Mouse (Mus musculus): ENCODE results near the gene Elane.

Elane gene

DNA sequence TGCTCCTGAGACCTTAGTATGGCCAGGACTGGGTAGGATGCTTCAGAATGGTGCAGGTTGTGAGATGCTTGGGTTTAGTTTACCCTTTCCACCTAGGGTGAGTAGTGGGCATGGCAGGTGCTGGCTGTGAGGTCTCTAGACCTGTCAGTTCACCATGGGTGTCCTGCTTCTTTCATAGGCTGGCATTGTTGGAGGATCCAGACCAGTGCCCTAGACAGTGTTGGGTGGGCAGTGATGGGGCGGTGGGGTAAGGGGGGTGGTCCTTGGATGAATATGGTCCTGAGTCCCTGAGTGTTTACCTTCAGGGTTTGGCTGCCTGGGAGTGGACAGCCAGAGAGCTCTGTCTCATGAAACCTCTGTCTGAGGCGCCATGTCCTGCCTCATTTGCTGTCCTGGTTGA, 28.2 kb upstream of the Elane start:
- DNase-seq (ENCODE audit: extremely low spot score, low spot score) = no peak

DNA sequence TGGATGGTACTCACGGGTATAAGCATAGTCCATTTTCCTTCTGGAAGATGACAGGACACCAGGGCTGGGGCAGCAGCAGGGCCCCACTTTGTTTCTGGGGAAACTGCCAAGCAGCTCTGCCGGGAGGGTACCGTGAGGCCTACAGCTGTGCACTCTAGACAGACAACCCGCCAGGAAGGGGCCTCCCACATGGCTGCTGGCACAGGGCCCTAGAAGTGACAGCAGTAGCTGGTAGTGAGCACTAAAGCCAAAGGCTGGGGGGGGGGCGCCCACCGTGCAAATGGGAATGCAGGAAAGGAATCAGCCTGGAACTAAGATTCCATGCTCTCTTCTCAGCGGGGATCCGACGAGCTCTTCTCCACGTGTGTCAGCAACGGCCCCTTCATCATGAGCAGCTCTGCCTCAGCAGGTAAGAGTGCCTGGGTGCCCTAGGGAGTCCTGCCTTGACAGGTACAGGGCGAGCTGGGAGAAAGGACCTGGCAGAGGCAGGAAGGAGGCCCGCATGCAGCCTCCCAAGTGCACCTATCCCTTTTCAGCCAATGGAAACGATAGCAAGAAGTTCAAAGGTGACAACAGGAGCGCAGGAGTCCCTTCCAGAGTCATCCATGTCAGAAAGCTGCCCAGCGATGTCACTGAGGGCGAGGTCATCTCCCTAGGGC, 27.5 kb upstream of the Elane start:
- DNase-seq (ENCODE audit: extremely low spot score, low spot score) = no peak

DNA sequence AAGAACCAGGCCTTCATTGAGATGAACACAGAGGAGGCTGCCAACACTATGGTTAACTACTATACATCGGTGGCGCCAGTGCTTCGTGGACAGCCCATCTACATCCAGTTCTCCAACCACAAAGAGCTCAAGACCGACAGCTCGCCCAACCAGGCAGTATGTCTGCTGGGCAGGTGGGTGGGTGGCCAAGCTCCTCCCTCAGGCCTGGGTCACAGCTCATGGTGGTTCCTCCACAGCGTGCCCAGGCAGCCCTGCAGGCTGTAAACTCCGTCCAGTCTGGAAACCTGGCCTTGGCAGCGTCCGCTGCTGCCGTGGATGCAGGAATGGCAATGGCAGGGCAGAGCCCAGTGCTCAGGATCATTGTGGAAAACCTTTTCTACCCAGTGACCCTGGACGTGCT, 26.9 kb upstream of the Elane start:
- no peak for DNase-seq (ENCODE audit: extremely low spot score, low spot score)

DNA sequence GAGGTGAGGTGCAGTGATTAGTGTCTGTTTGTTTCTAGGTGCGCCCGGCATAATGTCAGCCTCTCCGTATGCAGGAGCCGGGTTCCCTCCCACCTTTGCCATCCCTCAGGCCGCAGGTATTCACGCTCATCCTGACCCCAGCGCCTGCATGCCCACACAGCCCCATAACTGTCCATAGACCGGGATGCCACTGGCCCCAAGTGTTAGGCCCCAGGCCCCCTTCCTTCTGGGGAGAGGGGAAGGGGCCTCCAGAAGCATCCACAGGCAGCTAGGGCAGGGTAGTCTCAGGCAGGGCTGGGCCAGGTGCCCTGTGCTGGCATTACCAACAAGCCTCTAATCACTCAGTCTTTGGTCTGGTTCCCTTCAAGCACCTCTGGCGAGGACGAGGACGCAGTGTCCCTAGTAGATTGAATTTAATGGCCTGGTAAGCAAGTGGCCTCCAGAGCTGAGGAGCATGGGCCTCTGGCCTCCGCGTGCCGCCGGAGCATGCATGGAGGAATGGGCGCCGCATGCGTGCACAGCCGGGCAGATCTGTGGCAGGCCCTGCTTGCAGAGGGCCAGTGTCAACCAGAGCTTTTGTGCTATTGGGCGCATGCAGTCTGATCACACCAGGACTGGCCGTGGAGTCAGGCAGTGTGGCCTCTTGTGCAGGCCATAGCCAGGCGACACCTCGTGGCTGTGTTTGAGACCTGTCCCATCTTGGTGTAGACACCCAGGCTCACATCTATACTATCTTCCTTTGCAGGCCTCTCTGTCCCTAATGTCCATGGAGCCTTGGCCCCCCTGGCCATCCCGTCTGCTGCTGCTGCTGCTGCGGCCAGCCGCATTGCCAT, 25.8 kb upstream of the Elane start:
- no peak for DNase-seq (ENCODE audit: extremely low spot score, low spot score)

DNA sequence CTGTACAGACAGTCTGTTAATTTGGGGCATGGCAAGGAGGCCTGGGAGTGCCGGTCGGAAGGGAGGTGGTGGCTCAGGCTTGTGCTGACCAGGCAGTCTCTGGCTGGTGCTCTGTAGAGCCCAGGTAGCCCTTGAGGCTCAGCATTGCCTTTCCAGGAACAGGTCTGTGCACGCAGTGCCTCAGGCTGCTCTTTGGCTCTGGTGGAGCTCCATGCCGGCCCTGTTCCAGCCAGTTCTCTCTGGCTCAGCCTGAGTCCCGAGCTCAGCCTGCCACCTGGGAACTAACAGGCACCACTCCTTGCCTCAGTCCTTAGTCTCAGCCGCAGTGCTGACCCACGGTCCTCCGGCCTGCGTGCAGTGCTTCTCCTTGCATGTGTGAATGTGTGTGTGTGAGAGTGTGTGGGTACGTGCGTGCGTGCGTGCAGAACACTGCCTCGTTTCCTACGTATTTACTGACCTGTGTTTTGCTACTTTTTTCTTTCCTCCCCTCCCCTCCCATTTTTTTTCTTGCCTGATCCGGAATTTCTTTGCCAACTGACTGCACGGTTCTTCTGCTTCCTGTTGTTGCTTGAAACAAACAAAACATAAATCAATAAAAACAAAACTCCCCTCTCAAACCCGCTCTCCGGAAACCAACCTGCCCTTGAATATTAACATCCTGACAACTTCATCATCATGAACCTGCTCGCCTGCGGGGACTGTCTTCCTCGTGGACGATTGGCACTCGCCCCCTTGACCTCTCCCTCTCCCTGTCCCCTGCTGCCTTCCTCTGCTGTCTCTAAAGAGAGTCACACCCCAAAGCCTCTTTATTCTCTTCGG, 24.6 kb upstream of the Elane start:
- DNase-seq (ENCODE audit: extremely low spot score, low spot score) = no peak

DNA sequence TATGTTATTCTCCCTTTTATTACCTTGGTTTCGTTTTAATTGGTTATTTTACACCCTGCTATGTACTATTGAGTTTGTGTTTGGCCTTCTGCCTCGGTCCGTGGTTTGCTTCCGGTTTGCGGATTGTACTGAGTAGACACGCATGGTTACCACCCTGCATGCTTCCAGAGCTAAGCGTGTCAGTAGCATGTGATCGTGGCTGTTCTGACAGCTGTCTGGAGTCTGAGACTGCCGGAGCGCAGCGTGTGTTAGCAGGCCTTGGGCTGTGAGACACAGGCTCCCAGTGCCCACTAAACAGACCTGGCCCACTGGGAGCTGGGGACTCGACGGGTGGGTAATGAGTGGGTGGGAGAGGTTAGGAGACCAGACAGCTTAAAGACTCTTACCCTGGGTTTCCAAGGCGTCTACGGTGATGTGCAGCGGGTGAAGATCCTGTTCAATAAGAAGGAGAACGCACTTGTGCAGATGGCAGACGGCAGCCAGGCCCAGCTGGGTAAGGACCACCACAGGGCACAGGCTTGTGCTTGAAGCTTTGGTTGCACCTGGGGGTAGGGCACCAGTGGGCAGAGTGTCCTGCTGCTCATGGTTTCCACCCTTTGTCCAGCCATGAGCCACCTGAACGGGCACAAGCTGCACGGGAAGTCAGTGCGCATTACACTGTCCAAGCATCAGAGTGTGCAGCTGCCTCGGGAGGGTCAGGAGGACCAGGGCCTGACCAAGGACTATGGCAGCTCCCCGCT, 23.8 kb upstream of the Elane start:
- DNase-seq (ENCODE audit: extremely low spot score, low spot score) = no peak

DNA sequence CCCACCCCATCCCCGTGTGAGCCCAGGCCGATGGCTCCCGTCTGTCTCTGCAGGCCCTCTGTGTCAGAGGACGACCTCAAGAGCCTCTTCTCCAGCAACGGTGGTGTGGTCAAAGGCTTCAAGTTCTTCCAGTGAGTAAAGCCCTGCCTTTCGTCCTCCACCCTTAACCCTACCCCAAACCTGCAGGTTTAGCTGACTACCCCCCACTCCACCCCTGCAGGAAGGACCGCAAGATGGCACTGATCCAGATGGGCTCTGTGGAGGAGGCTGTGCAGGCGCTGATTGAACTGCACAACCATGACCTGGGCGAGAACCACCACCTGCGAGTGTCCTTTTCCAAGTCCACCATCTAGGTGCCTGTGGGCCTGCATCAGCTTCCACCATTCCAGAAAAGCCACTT, 23.1 kb upstream of the Elane start:
- no peak for DNase-seq (ENCODE audit: extremely low spot score, low spot score)

DNA sequence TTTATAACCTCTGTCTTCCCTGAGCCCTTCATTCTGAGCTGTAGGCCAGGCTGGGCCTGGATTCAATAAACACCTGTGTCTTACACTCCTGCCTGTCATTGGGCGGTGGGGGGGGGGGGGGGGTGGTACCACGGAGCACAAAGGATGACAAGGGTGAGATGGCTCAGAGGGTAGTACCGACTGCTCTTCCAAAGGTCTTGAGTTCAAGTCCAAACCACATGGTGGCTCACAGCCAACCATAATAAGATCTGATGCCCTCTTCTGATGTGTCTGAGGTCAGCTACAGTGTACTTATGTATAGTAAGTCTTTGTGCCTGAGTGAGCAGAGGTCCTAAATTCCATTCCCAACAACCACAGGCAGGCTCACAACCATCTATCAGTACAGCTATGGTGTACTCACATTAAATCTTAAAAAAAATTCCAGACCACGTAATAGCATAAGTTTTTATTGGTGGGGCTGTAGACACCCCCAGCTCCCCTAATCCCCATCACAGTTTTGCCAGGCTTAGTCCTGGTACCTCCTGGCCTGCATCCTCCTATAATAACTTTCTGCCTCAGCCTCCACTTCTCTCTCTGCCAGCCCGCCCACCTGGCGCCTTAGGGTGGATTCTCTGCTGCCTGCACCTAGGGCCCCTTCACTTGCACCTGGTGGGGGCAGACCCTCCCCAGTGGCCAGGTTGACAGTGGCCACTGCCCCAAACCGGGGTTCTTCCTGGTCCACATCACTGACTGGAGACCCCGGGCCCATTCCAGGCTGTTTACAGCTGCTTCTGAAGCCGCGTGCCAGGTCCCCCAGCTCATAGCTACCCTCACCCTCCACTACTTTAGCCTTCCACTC, 21.5 kb upstream of the Elane start:
- no peak for DNase-seq (ENCODE audit: extremely low spot score, low spot score)

DNA sequence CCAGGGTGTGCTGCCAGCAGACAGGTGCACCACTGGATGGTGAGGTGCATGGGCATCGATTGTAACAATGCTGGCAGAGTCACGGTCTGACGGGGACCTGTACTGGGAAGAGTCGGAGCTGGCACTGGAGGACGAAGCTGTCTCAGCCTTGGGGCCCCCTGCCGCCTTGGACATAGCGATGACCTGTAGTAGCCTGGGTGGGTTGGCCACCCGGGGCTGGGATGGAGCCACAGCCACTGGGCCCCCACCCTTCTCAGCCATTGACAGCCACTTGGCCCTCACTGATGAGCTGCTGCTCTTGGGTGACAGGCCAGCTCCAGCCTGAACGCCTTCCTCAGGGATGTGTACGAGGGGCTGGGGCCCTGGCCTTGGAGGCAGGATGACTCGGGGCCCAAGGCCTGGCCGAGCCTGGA, 20.9 kb upstream of the Elane start:
- DNase-seq (ENCODE audit: extremely low spot score, low spot score) = no peak

DNA sequence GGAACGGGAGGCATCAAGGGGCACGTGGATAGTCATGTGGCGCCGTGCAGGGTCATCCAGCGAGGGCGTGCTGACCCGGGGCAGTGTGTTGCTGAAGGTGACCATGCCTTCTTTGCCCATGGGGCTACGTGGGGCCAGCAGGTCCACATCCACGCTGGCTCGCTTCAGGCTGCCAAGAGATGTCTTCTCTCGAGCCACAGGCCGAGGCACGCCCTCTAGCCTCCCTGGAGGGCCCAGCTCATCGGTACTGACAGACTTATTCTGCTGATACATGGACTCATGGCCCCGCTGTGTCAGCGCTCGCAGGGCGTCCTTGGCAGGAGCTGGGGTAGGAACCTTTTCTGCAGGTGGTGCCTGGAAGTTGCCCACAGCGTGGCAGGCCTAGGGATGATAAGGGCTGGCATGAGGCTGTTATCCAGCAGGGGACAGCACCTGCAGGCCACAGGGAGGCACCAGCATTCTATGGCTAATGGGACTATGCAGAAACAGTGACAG, 20.2 kb upstream of the Elane start:
- no peak for DNase-seq (ENCODE audit: extremely low spot score, low spot score)

DNA sequence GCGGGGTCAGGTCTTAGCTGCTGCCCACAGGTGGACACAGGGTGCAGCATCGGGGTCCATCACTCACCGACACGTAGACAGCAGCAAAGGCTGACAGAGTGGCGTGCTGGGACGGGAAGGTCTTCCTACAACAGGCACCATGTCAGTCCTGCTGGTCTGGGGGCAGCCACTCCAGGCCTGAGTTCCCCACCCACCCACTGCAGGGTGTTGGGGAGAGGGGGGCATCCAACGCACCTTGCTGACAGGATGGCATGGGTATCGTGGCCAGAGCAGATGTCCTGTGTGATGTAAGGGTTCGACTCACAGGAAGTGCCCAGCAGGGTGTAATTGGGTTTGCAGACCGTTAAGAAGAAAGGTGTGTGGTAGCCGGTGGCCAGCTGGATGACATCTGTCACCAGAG, 19.4 kb upstream of the Elane start:
- no peak for DNase-seq (ENCODE audit: extremely low spot score, low spot score)

DNA sequence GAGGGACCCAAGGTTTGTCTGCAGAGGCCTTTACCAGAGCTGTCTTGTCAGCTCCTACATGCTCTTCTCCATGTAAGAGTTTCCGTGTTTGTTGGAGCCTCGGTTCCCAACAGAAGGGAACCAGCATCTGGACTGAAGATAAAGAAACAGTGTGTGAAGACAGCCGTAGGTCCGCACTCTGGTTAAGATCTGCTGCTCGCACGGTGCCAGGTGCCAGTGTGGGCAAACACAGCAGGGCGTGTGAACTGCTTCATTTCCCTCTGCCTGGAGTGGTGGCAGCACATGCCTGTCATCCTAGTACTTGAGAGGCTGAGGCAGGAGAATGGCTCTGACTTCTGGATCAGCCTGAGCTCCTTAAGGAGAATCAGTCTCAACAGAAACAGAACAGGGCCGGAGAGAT, 14.2 kb upstream of the Elane start:
- no peak for DNase-seq (ENCODE audit: extremely low spot score, low spot score)

DNA sequence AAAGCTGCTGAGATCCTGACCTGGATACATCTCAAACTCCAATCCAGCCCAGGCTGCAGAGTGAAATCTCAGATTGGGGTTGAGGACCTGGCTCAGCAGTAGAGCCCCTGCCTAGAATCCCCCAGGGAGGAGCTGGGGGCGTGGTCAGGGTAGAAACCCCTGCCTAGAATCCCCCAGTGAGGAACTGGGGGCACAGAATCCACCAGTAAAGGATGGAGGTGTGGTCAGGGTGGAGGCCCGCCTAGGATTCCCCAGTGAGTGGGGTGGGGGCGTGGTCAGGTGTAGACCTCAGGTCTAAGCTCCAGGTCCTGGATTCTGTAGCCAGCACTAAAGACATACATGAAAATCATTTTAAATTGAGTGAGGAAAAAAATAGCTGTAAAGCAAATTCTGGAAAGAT, 13.2 kb upstream of the Elane start:
- no peak for DNase-seq (ENCODE audit: extremely low spot score, low spot score)

DNA sequence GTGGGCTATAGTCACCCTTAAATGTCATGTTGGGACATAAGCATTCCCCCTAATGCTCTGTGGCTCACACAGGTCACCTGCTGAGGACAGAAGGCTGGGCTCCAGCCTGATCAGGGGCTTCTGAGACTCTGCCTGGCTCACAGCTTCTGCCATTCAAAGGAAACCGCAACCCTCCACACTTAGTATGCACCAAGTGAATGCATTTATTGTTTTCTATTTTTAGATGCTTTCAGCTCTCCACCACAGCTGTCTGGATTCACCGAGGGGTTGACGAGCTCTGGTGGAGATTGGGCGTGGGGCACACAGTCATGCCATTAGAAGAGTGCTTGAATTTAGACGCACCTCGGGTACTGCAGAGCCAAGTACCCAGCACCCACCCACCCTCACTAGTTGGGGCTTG, 12.7 kb upstream of the Elane start:
- no peak for DNase-seq (ENCODE audit: extremely low spot score, low spot score)

DNA sequence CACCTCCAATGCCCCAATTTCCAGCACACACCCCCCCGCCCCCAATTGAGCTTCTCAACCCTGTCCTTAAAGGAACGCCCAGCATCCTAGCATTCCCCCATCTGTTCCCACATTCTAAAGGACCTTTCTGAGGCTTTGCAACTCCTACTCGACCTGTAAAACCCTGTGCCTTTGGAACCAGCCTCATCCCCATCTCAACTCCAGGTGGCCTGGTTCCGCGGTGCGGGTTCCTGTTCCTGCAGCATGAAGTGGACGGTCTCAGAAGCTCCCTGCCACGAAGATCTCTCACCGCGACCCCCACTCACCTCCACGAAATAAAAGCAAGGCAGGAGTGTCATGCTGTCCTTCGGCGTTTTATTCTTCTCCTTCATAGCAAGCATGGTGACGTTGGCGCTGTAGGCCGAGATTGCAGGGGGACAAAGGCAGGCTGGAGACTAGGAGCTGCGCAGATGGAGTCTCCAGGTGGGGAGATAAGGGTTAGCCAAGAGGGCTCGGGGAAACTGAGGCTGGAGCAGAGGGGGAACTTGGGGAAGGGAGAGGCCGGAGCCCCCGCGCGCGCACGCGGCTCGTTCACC, 12.2 kb upstream of the Elane start:
- DNase-seq (ENCODE audit: extremely low spot score, low spot score) = no peak

DNA sequence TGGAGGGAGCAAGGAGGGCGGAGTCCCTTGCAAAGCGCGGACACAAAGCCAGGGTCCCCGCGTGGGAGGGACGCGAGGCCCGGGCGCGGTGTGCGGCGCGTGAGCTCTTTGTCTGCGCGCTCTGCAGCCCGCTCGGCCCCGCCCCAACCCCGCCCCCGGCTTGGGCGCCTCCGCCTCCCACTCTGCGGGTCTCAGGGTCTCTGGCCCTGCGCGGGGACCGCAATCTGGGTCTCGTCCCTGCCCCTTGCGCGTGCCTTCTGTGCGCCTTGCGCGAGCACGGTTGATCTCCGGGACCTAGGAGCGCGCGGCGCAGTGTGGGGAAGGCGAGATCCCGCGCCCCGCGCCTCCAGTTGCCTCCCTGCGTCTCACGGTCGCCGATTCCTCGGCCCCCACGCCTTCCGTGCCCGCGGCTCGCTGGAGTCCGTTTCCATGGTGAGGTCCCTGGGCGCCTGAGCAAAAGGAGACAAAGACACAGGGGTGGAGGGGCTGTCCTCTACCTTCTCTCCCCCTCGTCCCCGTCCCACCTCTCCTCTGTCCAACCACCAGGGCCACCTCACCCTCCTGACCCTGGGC, 11.7 kb upstream of the Elane start, which contains the start of the genes Prtn3 and Plppr3:
Prtn3 (plus strand) TSS at position 187 of the 573 bp plus-strand sequence.
Plppr3 (minus strand) TSS at position 345 of the 573 bp plus-strand sequence.
- DNase-seq (ENCODE audit: extremely low spot score, low spot score) = peak; percentile 87

DNA sequence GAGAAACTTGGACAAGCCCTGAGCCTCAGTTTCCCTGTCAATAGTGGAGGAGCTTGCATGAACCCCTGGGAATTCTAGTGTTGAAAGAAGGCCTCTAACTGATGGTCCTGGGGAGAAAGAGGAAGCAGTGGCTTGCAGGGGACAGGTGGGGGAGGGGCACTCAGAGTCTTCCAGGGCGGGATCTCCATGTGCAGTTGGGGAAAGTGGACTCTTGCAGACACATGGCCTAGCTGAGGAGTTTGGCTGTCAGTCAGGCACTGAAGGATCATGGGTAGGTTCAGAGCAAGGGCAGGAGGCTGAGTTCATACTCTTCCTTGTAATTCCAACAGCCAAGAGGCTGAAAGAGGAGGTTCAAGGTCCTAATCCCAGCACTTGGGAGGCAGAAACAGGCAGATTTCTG, 8.9 kb upstream of the Elane start:
- no peak for DNase-seq (ENCODE audit: extremely low spot score, low spot score)

DNA sequence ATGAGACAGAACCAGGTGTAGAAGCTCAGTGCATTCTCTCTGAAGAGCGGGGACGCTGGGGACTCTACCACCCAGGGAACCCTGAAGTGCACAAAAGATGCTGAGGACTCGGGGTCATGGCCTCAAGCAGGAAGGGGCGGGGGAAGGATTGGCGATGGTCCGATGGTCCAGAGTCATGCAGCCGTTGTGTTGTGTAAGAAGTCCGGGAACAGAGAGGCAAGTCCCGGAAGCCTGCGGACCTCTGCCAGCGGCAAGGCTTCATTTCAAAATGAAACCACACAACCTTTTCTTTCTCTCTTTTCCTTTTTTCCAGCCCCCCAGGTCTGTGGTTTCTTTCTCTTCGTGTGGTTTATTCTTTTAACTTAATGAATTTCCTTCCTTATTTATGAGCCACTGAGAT, 8.3 kb upstream of the Elane start:
- DNase-seq (ENCODE audit: extremely low spot score, low spot score) = no peak

DNA sequence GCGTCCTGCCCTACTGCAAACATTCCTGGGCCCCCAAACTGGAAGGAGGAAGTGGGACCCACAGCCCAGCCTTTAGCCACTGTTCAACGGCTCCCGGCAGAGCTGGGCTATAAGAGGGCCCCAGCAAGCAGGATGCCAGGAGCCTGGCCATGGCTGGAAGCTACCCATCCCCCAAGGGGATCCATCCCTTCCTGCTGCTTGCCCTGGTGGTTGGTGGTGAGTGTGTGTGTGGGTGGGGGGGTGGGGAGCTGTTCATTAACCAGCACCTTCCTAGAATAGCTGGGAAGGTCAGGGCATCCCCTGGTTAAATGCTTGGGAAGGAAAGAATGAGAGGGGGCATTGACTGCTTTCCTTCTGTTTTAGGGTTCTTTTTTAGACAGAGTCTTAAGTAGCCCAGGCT, 6.5 kb upstream of the Elane start:
- DNase-seq (ENCODE audit: extremely low spot score, low spot score) = no peak

DNA sequence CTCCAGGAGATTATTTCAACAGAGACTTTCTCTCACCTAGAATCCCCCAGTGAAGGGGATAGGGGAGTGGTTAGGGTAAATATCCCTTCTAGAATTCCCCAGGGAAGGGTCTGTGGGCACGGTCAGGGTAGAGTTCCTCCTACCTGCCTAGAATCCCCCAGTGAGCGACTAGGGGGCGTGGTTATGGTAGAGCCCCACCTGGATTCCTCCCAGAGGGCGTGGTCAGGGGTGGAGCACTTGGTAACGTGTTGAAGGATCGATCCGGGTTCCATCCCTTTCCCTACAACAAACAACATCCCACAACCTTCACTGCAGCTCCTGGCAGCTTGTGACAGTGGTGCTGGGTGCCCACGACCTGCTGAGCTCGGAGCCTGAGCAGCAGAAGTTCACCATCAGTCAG, 5.3 kb upstream of the Elane start:
- no peak for DNase-seq (ENCODE audit: extremely low spot score, low spot score)

All from neural tube, embryonic 10.5 days (tissue).